Mouse (Mus musculus) ES-Bruce4 (cell line): ENCODE data around the gene Pmpca.

Source experiments
- CTCF ChIP-seq: IDR thresholded peaks from one replicate; pipeline ENCODE4 v1.8.1; 2011; ENCODE audit warnings: low read depth, low read length
- EP300 ChIP-seq: IDR thresholded peaks from 2 replicates; pipeline ENCODE4 v1.6.1; 2011; ENCODE audit warnings: low read depth, low read length; ENCODE audit not compliant: insufficient read depth
- POLR2A ChIP-seq: IDR thresholded peaks from one replicate; pipeline ENCODE4 v1.8.1; 2011; ENCODE audit warnings: low read length; ENCODE audit not compliant: insufficient read depth

DNA sequence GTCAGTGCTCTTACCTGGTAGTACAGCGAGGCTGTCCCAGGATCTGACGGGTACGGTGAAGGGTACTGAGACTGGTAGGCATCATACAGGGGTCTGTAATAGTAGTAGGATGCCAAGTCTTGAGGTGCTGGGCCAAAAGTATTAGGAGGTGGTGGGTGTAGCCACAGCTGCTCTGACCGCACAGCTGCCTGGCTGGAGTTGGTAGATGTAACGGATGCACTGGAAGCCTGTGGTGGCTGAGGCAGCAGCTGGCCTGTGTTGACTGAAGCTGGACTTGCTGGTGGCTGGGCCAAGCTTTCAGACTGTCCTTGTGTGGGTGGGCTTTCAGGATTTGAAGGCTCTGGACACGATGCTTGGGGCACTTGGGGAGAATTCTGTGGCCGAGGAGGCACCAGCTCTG, 49.2 kb downstream of the Pmpca start:
- TF ChIP-seq CTCF = no peak
- no peak for TF ChIP-seq POLR2A
- no peak for TF ChIP-seq EP300
